Mouse (Mus musculus) embryo, embryonic 9.5 days (tissue): ENCODE data around the gene Nfil3.

Experiments
- DNase-seq: peaks from one replicate; pipeline ENCODE4 v3.0.0-alpha.2; 2017; ENCODE audit errors: extremely low spot score

The Nfil3 gene

DNA sequence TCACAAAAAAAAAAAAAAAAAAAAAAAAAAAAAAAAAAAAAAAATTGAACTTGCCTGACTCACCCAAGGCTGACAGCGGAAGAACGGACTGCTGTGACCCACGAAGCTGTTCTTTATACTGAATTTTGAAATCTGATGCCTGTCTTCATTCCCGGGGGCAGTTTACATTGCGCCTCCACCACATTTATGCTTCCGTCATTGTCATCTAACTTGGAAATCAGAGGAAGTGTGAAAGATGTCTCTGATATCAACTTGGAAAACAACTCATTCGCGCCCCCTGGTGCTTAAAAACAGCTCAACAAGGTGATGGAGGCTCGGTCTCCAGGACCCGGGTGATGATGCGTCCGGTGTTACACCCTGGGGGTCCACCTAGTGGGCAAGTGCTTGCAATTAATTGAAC, 1.8 kb upstream of the Nfil3 start:
- peak; percentile 92 for DNase-seq

DNA sequence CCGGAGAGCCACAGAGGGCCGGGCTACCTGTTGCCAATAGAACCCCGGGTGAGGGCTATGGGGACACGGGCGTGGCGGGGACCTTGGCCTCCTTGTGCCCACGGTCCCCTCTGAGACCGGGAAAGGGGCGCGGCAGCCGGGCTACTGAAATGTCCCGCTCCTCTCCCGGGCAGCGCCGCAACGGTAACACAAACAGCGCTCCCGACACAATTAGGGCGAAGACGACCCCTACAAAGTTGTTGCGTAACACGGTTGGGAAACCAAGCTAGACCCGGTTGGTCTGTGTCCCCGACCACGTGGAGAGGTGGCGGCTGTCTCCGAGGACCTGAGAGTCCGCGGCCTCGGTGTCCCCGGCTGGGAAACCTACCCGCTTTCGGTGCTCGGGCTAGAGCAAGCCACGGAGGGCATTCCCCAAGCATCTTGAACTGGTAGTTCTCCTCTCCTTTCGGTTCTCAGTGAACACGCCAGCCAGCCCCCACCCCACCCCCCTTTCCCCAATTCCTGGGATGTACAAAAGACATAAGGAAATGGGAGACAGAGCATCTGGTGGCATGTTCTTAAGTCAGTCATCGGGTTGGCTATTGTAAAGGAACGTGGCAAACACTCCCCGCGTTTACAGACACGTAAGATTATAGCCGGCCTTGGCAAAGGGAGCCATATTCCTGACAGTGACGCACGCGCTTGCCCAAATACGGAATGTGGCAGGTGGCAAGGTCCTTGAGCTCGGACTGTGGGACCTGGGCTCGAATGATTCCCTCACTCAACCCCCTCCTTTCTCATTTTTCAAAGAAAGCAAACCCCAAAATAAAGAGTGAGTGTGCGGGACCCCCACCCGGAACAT, 788 bp upstream of the Nfil3 start:
- DNase-seq: peak; percentile 58

DNA sequence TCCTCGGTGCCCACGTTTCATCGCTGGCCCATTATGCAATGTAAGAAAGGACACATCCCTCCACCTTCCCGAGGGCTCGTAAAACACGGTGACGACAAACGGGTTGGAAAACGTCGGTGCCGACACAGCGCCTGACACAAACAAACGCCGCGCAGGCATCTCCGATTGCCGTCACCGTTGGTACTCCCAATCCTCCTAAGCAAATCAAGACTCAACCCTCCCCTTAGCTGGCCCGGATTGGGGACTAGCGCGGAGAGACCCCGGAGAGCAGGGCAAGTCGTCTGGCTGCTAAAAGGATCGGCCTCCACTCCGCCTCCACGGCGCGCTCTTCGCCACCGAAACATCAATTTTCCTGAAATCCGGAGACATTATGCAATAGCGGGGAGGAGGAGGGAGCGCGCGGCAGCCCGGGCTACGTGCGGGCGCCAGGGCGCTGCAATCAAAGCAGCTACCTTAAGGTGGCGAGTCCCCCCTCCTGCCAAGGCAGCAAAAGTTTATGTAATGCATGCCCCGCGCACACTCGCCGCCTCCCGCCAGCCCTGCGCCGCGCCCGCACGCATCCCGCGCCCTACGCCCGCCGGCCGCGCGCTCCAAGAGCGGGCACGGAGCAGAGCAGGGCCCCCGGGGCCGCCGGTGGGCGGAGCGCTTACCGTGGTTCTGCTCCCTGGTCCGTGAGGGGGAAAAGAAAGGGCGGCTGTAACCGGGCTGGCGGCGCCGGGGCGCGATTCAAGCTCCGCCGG, 492 bp downstream of the Nfil3 start:
- peak; percentile 82 for DNase-seq

DNA sequence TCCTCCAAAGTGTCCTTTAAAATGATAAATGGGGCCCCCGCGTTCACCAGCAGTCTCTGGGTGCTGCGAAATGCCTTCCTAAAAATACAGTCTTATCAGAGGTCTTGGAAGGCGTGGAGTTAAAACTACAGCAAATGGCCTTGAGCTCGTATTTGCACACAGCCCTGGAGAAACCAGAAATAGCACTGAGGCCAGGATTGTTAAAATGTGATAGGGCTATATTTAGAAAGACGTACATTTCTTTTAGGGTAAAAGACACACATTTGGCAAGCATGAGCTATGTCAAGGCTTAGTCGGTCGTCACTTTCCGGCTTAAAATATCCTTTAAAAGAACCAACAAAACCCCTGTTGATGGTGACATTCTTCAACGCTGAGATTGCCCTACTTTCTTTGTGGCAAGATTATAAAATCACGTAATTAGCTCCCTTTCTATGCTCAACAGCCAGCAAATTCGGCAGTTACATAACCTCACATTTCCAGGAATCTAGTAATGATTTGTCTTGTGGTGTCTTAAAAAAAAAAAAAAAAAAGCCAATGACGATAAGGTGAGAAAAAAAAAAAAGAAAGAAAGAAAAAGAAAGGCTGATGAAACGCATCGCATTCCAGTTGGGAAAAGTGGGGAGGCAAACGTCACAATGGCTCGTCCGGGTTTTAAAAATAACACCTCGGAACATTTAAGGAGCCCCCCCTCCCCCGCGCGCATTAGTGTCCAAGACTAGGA, 1.4 kb downstream of the Nfil3 start:
- DNase-seq: peak; percentile 40

DNA sequence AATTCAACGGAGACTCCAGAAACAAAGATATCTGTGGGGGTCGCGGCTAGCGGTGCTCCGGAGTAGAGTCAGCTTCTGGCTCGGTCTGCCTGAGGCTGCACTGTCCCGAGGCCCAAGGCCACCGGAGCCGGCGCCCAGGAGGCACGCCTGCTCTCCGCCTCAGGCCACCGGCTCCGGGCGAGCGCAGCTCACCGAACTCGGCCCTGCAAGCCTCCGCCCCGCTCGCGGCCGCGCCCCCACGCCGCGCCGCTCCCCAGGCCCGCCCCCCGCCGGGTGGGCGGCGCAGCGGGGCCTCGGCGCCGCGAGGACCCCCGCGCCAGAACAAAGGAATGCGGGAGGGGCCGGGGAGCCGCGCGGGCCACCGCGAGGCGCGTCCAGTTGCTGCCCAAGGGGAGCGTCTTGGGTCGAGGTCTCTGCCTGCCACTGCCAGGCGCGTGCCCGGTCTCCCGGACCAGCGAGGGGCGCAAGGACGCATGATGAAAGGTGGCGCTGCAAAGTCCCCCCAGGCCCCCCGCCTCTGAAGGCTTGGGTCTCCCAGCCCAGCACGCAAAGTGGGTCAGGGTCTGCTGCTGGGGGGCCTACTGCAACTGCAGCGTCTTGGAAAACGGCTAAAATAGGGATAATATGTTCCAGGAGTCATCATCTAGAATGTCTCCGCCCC, 2.4 kb downstream of the Nfil3 start:
- peak; percentile 65 for DNase-seq

DNA sequence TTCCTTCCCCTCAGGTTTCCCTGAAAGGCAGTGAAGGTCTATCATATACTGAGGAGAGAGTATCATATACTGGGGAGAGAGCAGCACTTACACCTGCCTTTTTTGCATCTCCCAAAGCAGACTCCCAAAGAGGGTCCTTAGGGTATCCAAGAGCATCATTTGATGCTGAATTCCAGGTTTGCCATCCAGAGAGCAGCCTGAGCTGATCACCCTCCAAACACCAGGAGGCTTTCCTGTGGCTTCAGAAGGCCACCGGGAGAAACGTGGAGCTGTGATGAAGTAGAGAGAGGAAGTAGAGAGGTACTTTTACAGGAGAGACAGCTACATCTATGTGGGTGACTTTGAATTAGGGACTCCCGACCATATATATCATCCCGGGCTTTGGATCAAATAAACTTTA, 3.1 kb downstream of the Nfil3 start:
- no peak for DNase-seq

DNA sequence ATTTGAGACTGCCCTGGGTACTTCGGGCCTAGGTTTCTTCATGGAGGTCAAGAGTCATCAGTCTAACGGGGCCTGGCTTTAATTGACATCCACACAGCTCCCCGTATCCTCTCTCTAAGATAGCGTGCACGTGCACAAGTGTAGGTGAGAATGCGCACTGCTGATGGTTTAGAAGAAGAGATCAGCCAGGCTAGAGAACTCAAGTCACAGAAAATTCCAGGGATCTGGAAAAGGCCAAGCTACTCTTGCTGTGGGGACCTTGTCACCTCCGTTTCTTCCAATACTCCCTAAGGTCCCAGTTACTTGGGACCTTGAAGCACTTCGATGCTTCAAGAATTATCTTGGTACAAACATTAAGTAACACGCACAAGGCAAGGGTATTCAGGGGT, 3.7 kb downstream of the Nfil3 start:
- DNase-seq: no peak

DNA sequence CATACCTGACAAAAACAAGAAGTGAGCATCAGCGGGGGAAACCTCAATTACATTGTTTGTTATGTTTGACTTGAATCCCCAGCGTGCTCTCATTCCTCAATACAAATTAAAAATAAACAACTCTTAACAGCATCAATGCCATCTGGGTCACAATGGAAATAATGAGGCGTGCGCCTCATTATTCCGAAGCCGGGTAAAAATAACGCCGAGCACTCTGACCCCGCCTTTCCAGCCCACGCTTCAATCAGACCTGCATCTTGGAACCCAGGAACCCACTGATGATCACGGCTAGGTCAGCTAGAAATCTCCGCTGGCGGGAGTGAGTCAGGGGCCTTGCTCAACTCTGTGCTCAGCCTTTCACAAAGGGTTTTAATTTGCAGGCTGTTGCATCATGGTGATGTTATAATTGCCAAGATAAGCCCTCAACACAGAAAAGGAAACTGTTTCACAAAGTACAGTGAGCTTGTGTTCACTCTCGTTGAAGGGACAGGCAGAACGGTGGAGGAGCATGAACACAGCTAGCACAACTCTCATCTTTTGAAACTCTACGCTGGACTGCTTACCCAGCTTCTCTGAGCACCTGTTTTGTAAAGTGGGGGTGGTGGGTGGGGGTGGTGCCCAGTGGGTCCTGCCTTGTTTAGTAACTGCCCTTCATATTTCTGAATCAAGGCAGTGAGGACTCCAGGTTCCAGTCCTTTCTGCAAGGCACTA, 4.2 kb downstream of the Nfil3 start:
- DNase-seq: peak; percentile 40

DNA sequence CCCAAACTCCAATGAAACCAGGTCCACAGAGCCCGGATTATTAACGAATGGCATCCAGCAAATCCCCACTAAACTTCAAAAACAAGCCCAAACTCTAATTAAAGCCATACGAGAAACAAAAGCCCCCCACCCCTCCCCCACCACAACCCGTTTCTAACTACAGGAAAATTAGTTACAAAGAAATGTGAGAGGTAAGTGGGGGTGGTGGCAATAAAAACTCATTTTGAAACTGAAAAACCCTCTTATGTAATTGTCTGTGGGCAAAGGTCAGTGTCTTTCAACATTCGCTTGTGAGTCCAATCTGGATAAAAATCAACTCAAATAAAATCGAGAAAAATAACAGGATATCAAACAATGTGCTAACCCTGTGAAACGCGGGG, 4.8 kb downstream of the Nfil3 start:
- DNase-seq: peak; percentile 20

DNA sequence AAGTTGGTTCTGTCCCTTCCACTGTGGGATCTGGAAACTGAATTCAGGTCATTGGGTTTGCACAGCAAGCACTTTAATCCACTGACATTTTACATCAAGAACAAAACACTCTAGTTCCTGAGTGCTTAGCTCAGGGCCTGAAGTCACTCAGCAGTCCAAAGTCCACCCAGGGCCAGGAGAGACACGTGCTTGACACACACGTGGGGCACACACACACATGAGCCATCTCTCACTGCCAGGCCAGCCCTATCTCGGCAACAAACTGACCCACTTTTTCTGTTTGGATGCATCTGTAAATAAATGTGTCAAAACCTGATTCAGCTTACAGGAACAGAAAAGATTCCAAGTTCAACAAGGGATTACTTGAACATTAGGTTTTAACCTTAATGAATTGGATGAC, 6.2 kb downstream of the Nfil3 start:
- no peak for DNase-seq

DNA sequence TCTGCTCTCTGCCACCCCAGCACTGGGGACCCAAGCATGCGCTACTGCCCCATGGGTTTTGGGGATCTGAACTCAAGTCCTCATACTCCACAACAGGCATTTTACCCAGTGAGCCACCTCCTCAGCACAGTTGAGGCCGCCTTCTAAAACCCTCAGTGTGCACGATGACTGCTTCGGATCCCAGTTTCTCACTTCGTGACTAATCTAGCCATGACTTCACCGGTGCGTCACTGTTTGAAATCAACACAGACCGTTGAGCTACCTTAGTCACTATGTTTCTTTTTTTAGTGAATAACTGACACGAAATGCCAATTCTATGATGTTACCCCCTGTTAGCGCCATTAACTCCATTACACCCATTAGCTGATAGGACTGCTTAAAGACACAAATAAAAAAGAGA, 7.4 kb downstream of the Nfil3 start:
- DNase-seq: no peak

DNA sequence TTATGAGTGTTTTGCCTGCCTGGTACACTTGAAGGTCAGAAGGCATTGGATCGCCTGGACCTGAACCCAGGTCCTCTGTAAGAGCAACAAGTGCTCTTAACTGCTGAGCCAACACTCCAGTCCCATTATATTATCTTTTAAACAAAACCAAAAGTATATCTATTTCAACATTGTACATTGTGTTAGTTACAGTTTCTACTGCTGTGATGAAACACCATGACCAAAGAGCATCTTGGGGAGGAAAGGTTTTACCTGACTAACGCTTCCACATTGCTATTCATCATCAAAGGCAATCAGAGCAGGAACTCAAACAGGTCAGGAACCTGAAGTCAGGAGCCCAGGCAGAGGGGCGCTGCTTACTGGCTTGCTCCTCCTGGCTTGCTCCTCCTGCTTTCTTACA, 8.2 kb downstream of the Nfil3 start:
- DNase-seq: no peak

DNA sequence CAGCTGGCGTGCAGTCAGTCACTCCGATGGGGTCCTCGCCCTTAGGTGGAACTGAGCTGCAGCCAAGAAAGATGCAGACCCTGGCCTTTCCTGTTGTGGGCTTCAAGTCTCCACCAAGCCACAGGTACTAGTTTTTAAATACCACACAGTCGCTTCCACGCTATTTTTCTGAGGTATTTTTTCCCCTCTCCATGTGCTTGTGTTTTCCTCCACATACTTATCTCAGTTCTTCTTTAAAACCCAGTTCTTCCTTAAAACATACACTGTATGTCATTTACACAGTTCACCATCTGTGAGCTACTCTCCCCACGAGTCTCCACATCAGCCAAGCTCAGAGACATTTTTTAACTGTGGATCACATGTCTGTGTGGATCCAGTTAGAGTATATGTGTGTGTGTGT, 10.0 kb downstream of the Nfil3 start:
- no peak for DNase-seq

DNA sequence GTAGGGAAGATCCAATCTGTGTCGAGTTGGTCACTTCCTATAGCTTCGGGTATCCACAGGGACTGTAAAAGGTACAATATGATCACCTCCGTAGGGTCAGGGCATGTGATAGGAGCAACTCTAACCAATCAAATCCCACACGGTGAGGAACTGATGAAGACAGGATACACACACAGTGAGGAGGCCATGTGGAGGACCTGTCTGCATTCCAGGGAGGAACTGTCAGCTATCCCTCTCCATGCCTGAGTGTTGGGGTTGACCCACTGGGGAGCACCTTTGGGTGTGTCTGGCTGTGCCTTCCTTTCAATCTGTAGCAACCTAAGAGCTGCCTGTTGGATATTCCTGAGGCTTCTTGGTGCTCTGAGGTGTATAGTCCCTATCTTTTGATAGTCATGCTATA, 18.0 kb downstream of the Nfil3 start:
- no peak for DNase-seq

DNA sequence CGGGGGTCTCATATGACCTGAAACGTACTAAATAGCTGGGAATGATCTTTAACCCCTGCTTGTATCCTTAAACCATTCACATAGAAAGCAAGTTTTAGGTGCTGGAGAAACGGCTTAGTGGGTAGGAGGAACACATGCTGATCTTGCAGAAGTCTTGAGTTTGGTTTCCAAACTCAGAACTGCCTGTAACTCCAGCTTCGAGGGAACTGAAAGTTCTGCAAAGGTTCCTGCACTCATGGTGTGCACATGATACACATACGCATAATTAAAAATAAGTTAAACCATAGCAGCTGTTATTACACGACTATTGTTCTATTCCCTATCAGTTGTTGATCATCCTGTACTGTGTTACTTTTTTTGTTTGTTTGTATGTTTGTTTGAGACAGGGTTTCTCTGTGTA, 18.5 kb downstream of the Nfil3 start:
- DNase-seq: no peak

DNA sequence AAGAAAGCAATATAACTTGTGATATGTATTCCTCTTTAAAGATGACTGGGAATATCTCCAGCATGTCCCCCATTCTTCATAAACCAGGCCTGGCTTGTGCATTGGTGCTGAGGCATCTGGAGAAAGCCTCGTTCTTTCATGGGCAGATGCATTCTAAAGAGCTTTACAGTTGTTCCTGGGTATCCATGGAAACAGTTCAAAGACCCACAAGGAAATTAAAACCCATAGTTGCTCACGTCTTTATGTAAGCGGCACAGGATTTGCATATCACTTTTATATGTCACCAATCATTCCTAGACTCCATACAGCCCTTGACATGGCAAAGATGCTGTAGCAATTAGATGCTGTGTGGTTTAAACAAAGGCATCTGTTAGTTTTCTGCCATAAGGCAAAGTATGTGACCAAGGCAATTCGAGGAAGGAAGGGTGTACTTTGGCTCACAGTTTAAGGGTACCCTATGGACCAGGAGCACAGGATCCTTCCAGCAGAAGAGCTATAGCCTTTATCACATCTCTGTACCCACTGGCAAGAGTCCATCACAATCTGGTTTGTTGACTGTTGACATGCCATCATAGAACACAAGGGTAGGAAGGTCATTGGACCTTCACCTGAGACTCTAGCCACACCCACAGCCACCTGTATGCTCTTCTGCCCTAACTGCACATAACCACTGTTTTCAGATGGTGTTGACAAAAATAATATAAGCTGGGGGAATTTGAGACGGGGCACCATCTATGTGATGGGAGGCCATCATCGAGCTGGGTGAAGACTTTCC, 26.9 kb downstream of the Nfil3 start:
- no peak for DNase-seq

DNA sequence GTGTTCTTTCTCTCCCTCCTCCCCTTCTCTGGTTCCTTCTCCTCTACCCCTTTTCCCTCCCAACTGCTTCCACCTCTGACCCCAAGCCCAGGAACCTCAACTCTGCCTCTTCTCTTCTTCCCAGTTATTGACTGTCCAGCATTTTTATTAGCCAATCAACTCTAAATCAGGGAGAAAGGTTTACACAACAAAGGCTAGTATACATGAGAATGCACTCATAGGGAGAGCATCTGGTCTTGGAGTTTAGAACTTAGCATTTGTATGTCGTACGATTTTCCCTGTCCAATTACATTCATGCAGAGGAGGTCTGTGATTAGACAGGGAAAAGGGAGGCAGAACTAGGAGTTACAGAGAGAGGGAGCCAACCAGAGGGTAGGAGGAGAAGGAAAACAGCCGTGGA, 31.7 kb downstream of the Nfil3 start:
- DNase-seq: no peak

DNA sequence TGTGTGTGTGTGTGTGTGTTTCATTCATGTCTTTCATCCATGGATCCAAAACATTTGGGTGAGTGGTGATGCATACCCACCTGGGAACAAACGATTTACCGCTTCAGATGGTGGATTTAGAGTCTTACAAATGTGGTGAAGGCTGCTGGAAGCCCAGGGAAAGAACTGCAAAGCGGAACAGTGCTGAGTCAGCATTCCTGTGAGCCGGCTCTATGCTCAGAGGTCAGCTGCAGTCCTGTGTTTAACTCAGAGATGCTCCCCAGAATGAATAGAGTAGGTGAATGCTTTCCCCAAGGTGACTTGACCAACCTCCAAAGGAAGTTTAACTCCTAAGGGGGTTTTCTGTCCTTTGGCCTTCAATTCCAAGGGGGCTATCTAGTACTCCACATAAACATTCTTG, 33.3 kb downstream of the Nfil3 start:
- DNase-seq: no peak

DNA sequence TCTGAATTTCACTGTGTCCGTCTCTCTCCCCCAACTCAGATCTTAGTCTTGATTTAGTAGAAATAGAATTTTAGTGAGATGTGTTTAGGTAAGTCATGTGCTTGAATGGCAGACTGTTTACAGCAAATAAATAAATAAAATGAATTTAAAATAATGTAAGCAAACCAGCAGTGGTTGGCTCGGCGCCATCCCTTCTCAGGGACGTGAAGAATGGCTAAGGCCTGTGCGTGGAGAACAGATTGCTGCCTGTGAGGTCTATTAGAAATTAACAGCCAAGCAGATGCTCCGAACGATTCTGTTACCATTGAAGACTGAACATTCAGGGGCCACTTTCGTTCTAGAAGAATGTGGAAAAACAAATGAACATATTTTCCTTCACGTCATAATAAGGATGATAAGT, 35.1 kb downstream of the Nfil3 start:
- no peak for DNase-seq

DNA sequence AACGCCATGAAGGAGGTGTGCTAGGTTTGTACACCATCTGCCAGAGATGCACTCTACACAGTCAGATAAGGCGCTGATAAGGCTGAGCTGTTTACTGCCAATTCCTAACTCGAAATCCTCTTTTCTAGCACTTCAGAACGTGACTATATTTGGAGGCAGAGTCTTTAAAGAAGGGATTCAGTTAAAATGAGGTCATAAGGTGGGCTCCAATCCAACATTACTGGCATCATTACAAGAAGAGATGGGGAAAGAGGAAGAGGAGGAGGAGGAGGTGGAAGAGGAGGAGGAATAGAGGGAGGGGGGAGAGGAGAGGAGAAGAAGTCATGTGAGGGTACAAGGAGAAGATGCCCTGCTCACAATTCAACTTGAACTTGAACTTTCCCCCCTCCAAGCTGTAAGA, 36.8 kb downstream of the Nfil3 start:
- no peak for DNase-seq

DNA sequence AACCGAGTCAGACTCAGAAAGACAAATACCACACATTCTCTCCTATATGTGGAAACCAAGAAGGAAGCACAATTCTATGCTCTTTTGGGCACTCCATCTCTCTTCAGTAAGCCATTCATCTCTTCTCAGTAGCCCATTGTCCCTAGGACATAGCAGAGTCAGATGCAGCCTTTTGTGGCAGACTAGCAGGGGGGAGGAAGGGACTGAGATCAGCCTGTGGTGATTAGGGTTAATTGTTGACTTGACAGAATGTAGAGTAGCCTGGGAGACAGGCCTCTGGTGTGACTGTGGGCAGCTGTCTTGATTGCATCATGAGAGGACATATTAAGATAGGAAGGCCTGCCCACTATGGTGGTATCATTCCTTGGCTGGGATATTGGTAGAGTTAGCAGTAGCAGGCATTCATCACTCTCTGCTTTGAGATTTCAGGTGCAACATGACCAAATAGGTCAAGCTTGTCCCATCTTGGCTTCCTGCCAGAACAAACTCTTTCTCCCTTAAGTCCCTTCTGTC, 37.9 kb downstream of the Nfil3 start:
- DNase-seq: no peak
